Mouse (Mus musculus): ENCODE results near the gene Gm49384. TPM values are rescaled to one million over a fixed set of nuclear protein-coding genes. Genes with fewer than 3 reads are reported as not detected.

Gene Gm49384
- polyA plus RNA-seq, 1 experiment from 2014 or later: 11.6 TPM

DNA sequence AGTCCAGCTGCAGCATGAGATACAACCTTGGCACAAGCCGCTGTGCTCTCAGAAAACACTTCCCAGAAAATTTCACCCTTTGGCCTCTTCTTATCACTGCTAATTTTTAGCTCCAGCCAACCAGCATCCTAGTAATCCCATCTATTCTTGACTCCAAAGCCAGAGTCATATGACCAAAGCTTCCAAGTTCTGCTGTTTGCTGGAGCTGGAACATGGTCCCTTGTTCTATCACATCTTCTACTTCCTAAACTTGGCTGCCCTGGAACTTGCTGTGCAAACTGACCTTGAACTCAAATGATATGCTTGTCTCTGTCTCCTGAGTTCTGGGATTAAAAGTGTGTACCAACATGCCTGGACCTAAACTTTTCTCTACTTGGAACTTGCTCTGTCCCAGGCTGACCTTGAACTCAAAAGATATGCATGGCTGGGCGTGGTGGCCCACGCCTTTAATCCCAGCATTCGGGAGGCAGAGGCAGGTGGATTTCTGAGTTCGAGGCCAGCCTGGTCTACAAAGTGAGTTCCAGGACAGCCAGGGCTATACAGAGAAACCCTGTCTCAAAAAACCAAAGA is 56.8 kb downstream of the Gm49384 start:
- H3K4me2 ChIP-seq (ENCODE audit: low read length): no peak overlapping the region
- no peak for ATAC-seq
- no peaks in the 10 kb centered on the region for H3K4me1 ChIP-seq (ENCODE audit: control insufficient read depth, insufficient read depth, low read depth, low read length)
- H3K27ac ChIP-seq (ENCODE audit: low read depth, low read length): no peak overlapping the region
- no peaks in the 10 kb centered on the region for H3K36me3 ChIP-seq (ENCODE audit: control insufficient read depth, insufficient read depth, low read length)
- no peak overlapping the region for H3K4me3 ChIP-seq (ENCODE audit: low read length)
- no peaks in the 10 kb centered on the region for H3K9me3 ChIP-seq (ENCODE audit: control insufficient read depth, low read length)
- no peaks in the 10 kb centered on the region for H3K27me3 ChIP-seq (replicated peaks; ENCODE audit: control insufficient read depth, insufficient read depth, low read length)
- H3K9ac ChIP-seq (ENCODE audit: low read depth, low read length): no peak overlapping the region
- 96% methylated on average over 5 of the region's 5 CpGs for WGBS

DNA sequence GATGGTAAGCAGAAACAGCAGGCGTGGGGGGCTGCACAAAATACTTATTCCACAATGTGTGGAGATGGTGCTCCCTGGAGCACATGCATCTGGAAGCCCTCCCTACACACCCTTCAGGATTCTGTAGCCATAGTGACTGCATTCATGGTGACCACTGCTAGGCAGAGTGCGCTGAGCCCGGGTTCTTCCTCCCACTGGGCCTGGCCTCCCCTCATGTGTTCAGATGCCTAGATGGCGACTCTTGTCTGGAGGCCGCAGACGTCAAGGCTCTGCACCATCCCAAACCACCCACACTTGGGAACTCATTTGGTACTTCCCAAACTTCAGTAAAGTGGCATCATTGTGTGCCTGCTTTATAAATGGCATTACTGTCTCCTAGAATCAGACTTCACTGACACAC is 60.6 kb downstream of the Gm49384 start:
- ATAC-seq: no peak
- Histone ChIP-seq H3K36me3 (ENCODE audit: control insufficient read depth, insufficient read depth, low read length) (no peaks in the 10 kb centered on the region), H3K27me3 (replicated peaks; ENCODE audit: control insufficient read depth, insufficient read depth, low read length) (no peaks in the 10 kb centered on the region), H3K9me3 (ENCODE audit: control insufficient read depth, low read length) (no peaks in the 10 kb centered on the region), H3K4me2 (ENCODE audit: low read length) (no peak overlapping the region), H3K4me1 (ENCODE audit: control insufficient read depth, insufficient read depth, low read depth, low read length) (no peaks in the 10 kb centered on the region), H3K4me3 (ENCODE audit: low read length) (no peak overlapping the region), H3K9ac (ENCODE audit: low read depth, low read length) (no peak overlapping the region), H3K27ac (ENCODE audit: low read depth, low read length) (no peak overlapping the region)
- 67% methylated on average over 6 of the region's 6 CpGs for WGBS

DNA sequence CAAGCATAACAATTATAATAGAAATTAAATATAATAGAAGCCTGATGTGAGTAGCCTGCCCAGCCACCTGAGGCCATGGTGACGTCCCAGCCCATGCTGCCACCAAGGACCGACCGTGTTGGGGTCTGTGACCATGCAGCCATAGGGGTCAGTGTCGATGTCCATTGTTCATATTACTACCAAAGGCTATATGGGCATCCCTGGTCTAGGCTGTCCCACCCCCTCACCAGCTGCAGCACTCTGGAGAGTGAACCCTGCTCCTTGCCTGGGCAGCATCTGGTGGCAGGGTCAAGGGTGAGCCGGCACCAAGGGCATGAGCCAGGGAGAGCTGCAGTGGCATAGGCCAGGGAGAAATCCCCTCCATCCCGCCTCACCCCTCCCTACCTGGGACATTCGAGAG is 64.2 kb downstream of the Gm49384 start:
- H3K36me3 ChIP-seq (ENCODE audit: control insufficient read depth, insufficient read depth, low read length): no peaks in the 10 kb centered on the region
- no peak overlapping the region for H3K27ac ChIP-seq (ENCODE audit: low read depth, low read length)
- no peak for ATAC-seq
- H3K4me2 ChIP-seq (ENCODE audit: low read length): no peak overlapping the region
- H3K4me3 ChIP-seq (ENCODE audit: low read length): no peak overlapping the region
- H3K9me3 ChIP-seq (ENCODE audit: control insufficient read depth, low read length): no peaks in the 10 kb centered on the region
- H3K27me3 ChIP-seq (replicated peaks; ENCODE audit: control insufficient read depth, insufficient read depth, low read length): no peaks in the 10 kb centered on the region
- 86% methylated on average over 7 of the region's 7 CpGs for WGBS
- H3K9ac ChIP-seq (ENCODE audit: low read depth, low read length): no peak overlapping the region
- H3K4me1 ChIP-seq (ENCODE audit: control insufficient read depth, insufficient read depth, low read depth, low read length): no peaks in the 10 kb centered on the region

Small RNA genes within 50 kb of the gene (microRNA-seq; reads per million reads assigned to microRNA genes)
- gene Gm47287 (not detected), gene Gm47295 (not detected)

Other genes starting within 250 kb of the Gm49384 start
- gene Rps29, start 45.1 kb downstream of the Gm49384 start, polyA plus RNA-seq (2015; fragmentation: Nextera tagmentation; extraction: Ambion mirVana): 877 and 882 TPM in 2 replicates
- gene Lrr1, start 35.5 kb downstream of the Gm49384 start, polyA plus RNA-seq (2015; fragmentation: Nextera tagmentation; extraction: Ambion mirVana): 4.7 and 5.6 TPM in 2 replicates
- gene Rpl36al, start 20.2 kb downstream of the Gm49384 start, polyA plus RNA-seq (2015; fragmentation: Nextera tagmentation; extraction: Ambion mirVana): 296 and 328 TPM in 2 replicates
- 31.4 and 35.8 TPM in 2 replicates for gene Mgat2, start 20.1 kb downstream of the Gm49384 start, polyA plus RNA-seq (2015; fragmentation: Nextera tagmentation; extraction: Ambion mirVana)
- 13.6 and 15.3 TPM in 2 replicates for gene Gm49383, start 7.2 kb downstream of the Gm49384 start, polyA plus RNA-seq (2015; fragmentation: Nextera tagmentation; extraction: Ambion mirVana)
- gene Dnaaf2, start 5.8 kb downstream of the Gm49384 start, polyA plus RNA-seq (2015; fragmentation: Nextera tagmentation; extraction: Ambion mirVana): 6.8 and 7.1 TPM in 2 replicates
- gene Pole2, start 23.9 kb upstream of the Gm49384 start, polyA plus RNA-seq (2015; fragmentation: Nextera tagmentation; extraction: Ambion mirVana): 4.4 and 5.1 TPM in 2 replicates
- gene Klhdc1, start 36.9 kb upstream of the Gm49384 start, polyA plus RNA-seq (2015; fragmentation: Nextera tagmentation; extraction: Ambion mirVana): 13.0 and 17.2 TPM in 2 replicates
- gene Klhdc2, start 92.4 kb upstream of the Gm49384 start, polyA plus RNA-seq (2015; fragmentation: Nextera tagmentation; extraction: Ambion mirVana): 246 and 255 TPM in 2 replicates
- gene Nemf, start 152.9 kb upstream of the Gm49384 start, polyA plus RNA-seq (2015; fragmentation: Nextera tagmentation; extraction: Ambion mirVana): 82.4 and 85.0 TPM in 2 replicates
- gene Arf6, start 167.9 kb upstream of the Gm49384 start, polyA plus RNA-seq (2015; fragmentation: Nextera tagmentation; extraction: Ambion mirVana): 20.7 and 21.8 TPM in 2 replicates
- 0.56 and 0.66 TPM in 2 replicates for gene Gm9887, start 168.2 kb upstream of the Gm49384 start, polyA plus RNA-seq (2015; fragmentation: Nextera tagmentation; extraction: Ambion mirVana)